Mouse (Mus musculus) small intestine, adult 2 months (tissue): ENCODE data around the gene Col8a2.

Source experiments
- CTCF ChIP-seq: fragments of 200-500 bp; IDR thresholded peaks from 2 replicates; pipeline ENCODE4 v1.5.1; 2012; ENCODE audit warnings: low read depth, mild to moderate bottlenecking, control low read depth, inconsistent platforms, low read length, moderate library complexity, mixed read lengths; ENCODE audit not compliant: insufficient replicate concordance, insufficient read length; ENCODE audit errors: extremely low read depth
- POLR2A ChIP-seq: fragments of 200-500 bp; IDR thresholded peaks from 2 replicates; pipeline ENCODE4 v1.6.1; 2012; ENCODE audit warnings: low read depth, mild to moderate bottlenecking, control low read depth, inconsistent platforms, low read length, moderate library complexity

DNA sequence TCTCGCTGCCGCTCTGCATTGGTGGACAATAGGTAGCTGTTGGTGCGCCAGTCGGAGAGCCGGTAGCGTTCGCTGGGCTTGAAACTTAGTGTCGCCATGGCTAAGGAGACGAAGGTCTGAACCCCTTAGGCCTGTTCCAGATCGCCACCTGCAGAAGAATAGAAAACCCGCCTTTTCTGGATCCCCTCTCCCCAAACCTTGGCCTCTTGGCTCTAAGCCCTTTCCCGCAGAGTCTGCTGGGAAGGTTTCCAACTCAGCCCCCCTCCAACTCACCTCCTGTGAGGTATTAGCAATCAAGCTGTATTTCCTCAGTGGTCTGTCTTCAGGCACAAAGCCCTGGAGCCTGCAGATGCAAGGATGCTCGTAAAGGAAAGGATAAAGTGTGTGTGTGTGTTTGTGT is 38.3 kb downstream of the Col8a2 start:
- TF ChIP-seq CTCF (no peak), POLR2A (no peak)
